Mouse (Mus musculus): Measurements from ENCODE around the gene Patl1. TPM values are rescaled to one million over a fixed set of nuclear protein-coding genes. Genes with fewer than 3 reads are reported as not detected.
"Not testable (repeated sequence)": the region's sequence is repeated elsewhere in the genome, so short reads cannot be mapped to it uniquely, and the experiment has no call there.

The Patl1 gene
- 10 to 100 TPM; 19.3 TPM for total RNA-seq (2021)

DNA sequence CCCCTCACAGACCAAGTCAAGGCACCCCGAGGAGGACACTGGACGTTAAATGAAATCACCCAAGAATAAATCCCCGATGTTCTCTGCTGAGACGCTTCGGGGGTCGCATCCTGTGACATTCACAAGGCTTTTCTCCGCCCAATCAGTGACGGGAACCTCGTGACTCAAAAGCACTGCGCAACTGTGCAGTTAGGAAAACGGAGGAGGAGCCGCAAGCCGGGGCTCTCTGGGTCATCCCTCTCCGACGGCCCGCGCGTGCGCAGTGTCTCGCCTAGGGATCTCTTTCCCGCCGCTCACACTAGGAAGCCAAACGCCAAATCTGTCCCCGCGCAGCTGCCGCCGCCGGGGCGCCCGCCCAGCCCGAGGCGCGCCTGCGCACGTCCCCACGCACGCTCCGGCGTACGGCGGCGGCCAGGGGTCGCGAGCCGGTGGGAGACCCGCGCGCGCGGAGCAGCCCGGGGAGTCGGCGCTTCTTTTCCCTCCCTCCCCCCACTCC is at the start of gene Patl1:
Patl1 (plus strand) TSS at position 363 of the 496 bp plus-strand sequence.
- peak; percentile 95 to 97 for DNase-seq (ENCODE audit: extremely low spot score in 1 of 2, low spot score in 1 of 2)

DNA sequence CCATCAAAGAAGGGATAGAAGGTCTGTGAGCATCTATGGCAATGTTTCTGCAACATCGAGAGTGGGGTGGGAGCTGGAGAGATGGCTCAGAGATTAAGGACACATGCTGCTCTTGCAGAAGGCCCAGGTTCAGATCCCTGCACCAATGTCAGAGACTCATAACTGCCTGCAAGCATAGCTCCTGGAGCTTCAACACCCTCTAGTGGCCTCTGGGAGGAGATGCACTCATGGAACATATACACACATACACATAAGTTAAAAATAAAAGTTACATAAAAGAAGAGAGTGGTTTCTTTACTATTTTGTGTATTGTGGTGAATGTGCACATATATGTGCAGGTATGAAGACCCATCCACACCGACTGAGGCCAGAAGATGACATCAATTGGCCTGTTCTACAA is 44.4 kb upstream of the Patl1 start:
- no peak for DNase-seq (ENCODE audit: extremely low spot score in 1 of 2, low spot score in 1 of 2)

DNA sequence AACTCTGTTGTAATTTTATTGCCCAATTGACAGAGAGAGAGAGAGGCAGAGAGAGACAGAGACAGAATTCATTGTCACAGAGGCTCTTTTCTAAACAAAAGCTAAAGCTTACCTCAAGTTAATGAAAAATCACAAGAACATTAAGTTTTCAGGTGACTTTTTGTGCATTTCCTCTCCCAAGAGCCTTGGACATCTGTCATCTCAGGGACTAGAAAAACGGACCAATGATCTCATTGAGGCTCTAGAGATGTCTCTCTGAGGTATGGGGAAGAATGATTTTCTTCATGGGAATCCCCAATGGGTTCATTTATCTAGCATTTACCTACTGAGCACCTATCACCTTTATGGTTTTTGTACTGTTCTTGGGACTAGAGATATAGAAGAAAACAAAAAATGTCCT is 37.2 kb upstream of the Patl1 start, which contains the start of gene Olfr1419:
Olfr1419 (minus strand) TSS at position 101 of the 400 bp plus-strand sequence.
- no peak for DNase-seq (ENCODE audit: extremely low spot score in 1 of 2, low spot score in 1 of 2)

DNA sequence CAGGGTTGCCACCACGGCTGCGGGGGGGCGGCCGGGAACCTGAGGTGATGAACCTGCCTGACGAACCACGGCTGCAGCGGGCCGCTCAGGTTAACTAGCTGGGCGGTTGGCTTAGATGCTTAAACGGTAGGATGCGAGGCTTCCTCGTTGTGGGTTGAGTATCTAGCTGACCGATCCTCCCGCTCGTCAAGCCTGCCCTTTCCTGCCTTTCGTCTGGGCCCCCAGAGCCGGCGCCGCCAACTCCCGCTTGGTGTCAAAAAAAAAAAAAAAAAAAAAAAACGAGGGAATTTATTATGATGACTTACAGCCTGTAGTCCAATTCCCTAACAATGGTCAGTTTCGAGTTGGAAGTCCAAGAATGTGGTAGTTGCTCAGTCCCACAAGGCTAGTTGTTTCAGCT is 33.8 kb upstream of the Patl1 start:
- DNase-seq (ENCODE audit: extremely low spot score in 1 of 2, low spot score in 1 of 2) = not testable (repeated sequence)

DNA sequence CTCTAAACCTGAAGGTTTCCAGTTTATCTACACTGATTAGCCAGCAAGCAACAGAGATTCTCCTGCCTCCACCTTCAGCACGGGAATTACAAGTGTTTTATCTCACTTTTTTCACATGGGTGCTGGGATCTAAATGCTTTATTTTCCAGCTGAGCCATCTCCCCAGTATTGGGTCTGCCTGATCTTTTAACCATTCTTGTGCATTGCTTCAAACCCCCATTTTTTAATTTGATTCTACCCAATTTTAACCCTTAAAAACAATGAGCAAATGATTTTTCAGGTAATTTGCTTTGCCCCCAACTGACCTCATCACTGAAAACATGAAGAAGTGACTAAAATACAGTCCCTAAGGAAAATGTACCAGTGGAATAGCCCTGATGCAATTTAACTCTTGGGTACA is 25.9 kb upstream of the Patl1 start, which contains the start of gene Olfr1420:
Olfr1420 (plus strand) TSS at position 301 of the 400 bp plus-strand sequence.
- DNase-seq (ENCODE audit: extremely low spot score in 1 of 2, low spot score in 1 of 2) = no peak

DNA sequence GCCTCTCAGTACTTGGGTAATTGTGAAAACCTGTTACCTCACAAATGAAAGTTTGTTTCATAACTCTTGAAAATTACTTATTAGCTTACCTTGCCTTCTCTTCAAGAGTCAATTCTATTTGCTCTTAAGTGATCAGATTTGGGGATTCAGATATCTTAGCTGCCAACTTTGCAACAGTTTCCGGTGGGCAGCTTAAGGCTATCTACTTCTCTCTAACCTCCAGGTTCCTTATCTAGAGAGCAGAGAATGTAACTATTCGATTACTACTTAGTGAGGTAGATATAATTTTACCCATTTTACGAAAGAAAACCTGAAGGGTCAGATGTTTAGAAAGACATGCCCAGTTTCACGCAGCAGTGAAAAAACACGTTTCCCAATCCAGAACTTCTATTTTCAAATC is 1.2 kb upstream of the Patl1 start:
- DNase-seq (ENCODE audit: extremely low spot score in 1 of 2, low spot score in 1 of 2) = no peak

DNA sequence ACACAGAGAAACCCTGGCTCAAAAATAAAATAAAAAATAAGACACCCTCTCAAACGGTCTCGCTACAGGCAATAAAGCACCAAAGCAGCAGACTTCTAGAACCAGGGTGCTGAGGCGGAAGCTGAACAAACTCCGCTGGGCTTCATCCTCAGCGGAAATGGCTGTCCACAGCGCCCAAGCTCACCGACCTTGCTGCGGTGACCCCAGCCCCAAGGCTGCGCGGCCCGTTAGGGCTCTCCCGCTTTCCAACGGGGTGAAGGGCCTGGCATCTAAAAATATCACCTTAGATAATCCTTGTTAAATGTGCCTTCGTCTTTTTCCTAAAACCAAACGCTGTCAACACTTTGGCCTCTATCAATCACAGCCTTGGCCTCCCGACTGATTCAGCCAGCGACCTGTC is 596 bp upstream of the Patl1 start:
- DNase-seq (ENCODE audit: extremely low spot score in 1 of 2, low spot score in 1 of 2) = no peak

DNA sequence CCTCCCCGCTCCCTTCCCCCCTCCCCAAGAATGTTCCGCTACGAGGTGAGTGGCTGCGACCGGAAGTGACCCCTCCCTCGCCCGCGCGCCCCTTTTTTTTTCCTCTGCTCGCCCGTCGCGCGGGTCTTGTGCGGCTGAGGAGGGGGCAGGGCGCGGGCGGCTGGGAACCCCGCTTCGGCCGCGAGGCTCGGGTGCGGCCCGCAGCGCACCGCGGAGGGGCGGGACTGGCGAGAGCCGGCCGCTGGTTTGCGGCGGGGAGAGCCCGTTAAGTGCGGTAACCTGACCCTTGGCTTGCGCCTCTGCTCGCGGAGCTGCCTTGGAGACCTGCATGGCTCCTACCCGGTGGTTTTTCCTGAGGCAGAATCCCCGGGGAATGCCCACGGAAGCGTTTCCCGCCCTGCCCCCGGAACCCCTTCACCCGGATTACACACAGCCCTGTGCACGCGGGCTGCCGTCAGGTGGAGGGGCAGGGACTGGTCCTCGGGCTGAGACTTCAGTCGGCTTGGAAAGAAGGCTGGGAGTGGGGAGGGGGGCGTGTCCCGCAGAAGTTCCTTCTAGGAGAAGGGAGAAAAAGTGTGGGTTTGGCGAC is 428 bp downstream of the Patl1 start:
- DNase-seq (ENCODE audit: extremely low spot score in 1 of 2, low spot score in 1 of 2) = peak in 1 of 2 experiments; percentile 32

DNA sequence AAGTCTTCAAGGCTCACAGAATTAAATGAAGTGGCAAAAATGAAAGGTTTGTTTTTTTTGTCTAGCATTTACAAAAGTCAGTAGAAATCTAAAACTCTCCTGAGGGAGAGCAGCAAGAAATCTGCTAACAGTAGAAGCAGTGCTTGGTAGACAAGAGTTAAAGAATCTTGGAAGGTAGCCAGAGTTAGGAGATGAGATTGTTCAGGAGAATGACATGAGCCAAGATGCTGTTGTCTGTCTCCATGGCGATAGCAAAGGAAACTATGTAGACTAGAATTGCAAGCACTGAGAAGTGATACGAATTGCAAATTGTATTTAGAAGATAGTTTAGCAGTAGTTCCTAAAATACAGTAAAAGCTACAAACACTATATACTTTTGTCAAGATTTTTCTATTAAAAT is 3.6 kb downstream of the Patl1 start:
- DNase-seq (ENCODE audit: extremely low spot score in 1 of 2, low spot score in 1 of 2) = no peak

DNA sequence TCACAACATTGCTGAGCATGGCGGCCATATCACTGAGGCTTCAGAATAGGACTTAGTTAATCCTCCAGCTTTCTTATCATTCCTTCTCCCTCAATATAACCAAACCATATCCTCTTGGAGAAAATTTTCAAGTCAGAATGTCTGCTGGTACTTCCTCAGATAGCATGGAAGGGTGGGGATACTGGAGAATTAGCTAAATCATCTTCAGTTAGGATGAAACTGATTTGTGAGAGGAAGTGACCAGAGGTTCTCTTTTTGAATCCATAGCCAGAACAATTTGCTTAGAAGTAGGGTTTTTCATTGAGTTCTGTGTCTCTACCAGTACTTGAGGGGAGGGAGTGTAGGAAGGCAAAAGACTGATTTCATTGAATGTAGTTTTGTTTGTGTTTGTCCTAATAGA is 9.9 kb downstream of the Patl1 start:
- no peak for DNase-seq (ENCODE audit: extremely low spot score in 1 of 2, low spot score in 1 of 2)

DNA sequence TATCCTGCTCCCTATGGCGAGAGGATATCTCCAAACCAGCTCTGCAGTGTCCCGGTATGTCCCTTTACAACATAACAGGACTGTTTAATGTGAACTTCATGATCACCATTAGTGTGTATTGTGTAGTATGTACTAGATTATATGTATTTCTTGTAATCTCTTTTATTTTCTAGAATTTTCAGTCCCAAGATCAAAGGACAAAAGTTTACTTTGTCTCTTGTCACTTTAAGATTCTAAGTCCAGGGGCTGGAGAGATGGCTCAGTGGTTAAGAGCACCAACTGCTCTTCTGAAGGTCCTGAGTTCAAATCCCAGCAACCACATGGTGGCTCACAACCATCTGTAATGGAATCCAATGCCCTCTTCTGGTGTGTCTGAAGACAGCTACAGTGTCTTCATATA is 10.3 kb downstream of the Patl1 start:
- DNase-seq (ENCODE audit: extremely low spot score in 1 of 2, low spot score in 1 of 2) = not testable (repeated sequence)

DNA sequence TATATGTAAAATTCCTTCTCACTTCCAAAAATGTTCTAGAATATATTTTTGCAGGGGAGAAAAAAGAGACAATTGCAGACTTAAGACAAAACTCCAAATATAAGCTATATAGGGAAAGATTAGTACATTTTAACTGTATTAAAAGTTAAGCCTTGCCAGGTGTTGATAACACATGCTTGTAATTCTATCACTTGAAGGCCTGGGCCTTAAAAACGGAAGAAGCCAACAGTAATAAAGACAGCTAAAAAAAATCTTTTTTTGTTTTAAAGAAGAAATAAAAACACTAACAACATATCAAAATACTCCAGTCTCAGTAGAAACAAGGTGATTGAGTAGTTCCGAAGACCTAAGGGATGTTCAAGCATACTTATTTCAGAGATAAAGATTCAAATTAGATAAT is 14.2 kb downstream of the Patl1 start:
- no peak for DNase-seq (ENCODE audit: extremely low spot score in 1 of 2, low spot score in 1 of 2)

- no peak for DNase-seq (ENCODE audit: extremely low spot score in 1 of 2, low spot score in 1 of 2)
These were observed 16.0 kb downstream of the Patl1 start for GRCm38 (mm10) chr19:11928025-11928748.

DNA sequence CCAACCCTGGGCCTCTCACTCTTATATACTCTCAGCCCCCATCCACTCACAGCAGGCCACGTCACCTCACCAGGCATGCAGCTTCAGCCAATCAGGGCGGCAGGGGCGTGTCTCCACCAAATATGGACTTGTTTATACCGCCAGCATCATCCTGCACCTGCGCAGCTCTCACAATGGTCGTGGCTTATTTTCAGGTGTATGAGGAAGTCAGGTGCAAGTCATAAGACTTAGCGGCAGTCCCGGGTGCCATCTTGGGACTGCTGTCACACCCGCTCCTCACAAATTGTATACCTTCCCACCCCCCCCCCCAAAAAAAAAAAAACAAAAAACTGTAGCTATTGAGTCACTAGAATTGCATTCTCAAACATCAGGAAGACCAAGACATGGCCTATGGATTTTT is 34.3 kb downstream of the Patl1 start:
- not testable (repeated sequence) for DNase-seq (ENCODE audit: extremely low spot score in 1 of 2, low spot score in 1 of 2)

DNA sequence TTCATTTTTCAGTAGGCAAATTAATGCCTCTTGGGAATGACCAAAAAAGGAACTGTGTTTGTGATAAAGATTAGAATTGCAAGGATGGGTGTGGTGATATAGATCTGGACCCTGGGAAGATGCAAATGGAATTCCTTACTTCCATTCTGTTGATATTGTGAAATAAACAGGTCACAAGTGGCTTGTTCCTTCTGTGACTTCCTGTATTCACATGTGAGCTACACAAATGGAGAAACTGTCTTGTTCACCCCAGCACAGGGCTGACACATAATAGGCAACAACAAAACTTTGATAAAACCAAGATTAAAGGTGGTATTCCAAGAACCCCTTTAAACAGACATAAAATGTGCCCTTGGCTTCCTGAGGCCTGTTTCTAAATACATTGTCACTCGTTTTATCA is 37.7 kb downstream of the Patl1 start:
- DNase-seq (ENCODE audit: extremely low spot score in 1 of 2, low spot score in 1 of 2) = no peak

GRCm38 (mm10) chr19:11950747-11951146 is 38.5 kb downstream of the Patl1 start:
- no peak for DNase-seq (ENCODE audit: extremely low spot score in 1 of 2, low spot score in 1 of 2)

DNA sequence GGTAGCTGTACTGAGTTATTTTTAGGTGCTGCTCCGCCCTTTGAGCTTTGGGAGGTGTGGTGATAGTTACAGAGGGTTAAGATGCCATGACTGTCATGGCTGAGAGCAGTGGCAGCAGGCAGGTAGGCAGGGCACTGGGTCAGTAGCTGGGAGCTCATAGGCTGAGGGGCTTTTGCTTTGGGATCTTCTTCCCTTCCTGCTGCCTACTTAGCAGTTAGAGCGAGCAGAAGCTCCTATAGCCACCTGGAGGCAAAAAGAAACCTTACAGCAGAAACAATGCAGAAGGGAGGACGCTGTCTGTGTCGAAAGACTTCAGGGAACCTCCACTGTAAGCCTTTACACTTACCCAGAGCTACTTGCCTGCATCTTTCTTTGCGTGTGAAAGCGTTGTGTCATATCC is 42.0 kb downstream of the Patl1 start:
- DNase-seq (ENCODE audit: extremely low spot score in 1 of 2, low spot score in 1 of 2) = no peak

DNA sequence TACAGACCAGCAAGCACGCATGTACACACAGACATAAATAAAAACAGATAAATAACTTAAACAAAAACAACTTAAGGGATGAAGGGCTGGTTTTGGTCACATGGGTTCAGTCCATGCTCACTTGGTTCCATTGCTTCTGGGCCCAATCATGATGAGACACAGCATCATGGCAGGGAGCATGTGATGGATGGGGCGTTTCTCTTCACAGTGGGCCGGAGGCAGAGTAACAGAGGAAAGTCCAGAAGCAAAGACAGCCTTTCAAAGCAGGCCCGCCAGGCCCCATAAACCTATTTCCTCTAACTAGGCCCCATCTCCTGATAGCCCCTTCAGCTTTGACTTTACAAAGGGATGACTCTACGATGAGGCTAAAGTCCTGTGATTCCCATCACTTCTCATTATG is 44.4 kb downstream of the Patl1 start:
- DNase-seq (ENCODE audit: extremely low spot score in 1 of 2, low spot score in 1 of 2) = no peak

DNA sequence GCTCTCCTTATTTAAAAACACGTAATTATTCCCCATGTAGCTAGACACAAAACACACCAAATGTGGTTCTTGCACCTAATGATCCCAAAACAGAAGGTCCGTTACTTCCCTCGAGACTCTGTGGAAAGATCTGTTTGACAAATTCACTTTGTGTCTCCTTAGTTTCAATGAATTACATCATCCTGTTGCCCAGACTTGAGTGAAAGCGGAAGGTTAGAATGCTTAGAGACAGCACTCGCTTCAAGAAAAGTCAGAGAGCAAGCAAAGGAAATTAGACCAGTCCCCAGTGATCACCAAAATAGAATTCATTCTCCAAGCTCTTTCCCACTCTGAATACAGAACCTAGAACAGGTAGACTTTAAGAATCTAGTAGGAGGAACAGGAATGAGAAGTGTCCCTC is 45.2 kb downstream of the Patl1 start:
- DNase-seq (ENCODE audit: extremely low spot score in 1 of 2, low spot score in 1 of 2) = no peak

DNA sequence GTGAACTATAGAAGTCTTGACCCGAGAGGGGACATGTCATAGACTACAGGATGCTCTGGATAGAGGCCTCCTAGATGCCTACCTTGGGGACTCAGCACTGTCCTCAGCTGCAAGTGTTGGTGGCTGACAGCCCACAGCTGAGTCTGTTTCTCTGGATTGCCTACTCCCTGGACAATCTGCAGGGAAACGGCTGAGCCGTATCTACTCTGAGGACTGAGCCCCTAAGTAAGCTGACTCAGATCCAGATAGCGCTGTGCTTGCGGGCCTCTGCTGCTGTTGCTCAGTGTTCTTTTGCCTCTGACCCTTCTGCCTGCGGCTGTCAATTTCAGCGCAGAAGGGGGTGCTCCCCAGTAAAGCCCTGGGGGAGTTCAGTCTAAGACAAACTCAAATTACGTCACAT is 45.6 kb downstream of the Patl1 start:
- no peak for DNase-seq (ENCODE audit: extremely low spot score in 1 of 2, low spot score in 1 of 2)

GRCm38 (mm10) chr19:11964266-11964665 is 52.1 kb downstream of the Patl1 start:
- DNase-seq (ENCODE audit: extremely low spot score in 1 of 2, low spot score in 1 of 2) = no peak

Data from layer of hippocampus, postnatal 25 days (tissue).